Mouse (Mus musculus): ENCODE results near the gene Rdh9.

DNA sequence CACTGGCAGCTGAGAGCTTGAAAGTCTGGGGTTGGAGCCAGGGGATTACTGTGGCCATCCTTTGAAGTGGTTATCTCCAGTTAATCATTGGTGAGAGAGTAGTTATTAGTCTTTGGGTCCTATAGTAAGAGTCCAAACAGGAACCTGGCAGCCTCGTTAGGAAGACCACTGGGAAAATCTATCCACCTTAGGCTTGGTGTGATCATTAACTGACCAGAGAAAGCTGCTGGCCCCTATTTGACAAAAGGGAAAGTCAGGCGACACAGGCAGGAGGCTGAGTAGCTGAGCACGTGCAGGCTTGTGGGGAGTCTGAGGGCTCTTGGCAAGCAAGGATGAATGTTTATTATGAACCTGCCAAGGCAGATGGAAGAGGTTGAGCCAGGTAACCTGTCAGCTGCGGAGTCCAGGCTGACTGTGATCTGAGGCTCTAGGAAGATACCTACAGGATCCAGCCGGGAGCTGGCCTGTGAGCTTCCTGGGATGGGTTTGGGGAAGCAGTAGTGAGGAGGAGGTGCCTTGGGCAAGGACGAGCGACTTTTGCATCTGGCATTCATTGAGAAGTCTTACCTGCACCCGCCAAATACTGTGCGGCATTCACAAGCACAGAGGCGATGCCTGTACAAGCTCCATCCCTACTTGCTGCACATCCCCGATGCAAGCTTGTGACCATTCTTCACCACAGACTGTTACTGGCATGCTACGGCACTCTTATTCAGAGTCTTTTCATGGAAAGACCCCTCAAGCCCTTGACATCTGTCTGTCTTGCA is 12.1 kb upstream of the Rdh9 start:
- no peak for TF ChIP-seq ZNF384 (IDR thresholded peaks at IDR 0.05; ENCODE audit: low read depth, low read length)
- TF ChIP-seq CHD2 (IDR thresholded peaks at IDR 0.05; ENCODE audit: low read depth, low read length), result no peak
- no peak for TF ChIP-seq MAFK (IDR thresholded peaks at IDR 0.05; ENCODE audit: insufficient read depth, low read depth, low read length)
- TF ChIP-seq ZC3H11A (IDR thresholded peaks at IDR 0.05; ENCODE audit: borderline replicate concordance, low read depth, low read length), result no peak
- no peak for TF ChIP-seq HCFC1 (IDR thresholded peaks at IDR 0.05; ENCODE audit: borderline replicate concordance, insufficient read depth, low read length)

Measured in ES-E14 (cell line).